Mouse (Mus musculus): Measurements from ENCODE around the gene Olfr551. TPM values are rescaled to one million over a fixed set of nuclear protein-coding genes. Genes with fewer than 3 reads are reported as not detected.

Gene Olfr551
- polyA plus RNA-seq, 1 experiment from 2014 or later: not detected

DNA sequence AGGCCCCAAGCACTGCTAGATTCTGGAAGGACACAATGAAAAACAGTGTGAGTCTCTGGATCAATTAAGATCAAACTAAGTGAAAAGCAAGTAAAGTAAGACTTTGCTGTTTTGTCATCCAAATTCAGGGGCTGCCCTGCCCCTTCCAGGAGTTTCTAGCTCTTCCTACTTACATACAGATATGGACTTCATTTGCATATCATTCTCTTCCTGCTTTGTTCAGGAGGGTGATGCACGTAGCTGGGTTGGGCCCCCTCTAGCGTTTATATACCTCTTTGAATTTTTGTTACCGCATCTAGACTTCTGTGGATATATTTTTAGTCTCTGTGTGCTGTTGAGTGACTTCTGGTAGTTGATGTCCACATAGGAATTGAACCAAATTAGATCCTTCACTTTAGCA is 50.4 kb downstream of the Olfr551 start:
- H3K79me2 ChIP-seq (ENCODE audit: inconsistent target): no peaks in the 10 kb centered on the region
- no peaks in the 10 kb centered on the region for H3K36me3 ChIP-seq (ENCODE audit: inconsistent target)
- H3K4me3 ChIP-seq (ENCODE audit: inconsistent target): no peak overlapping the region
- 84% methylated on average over 3 of the region's 3 CpGs for WGBS (ENCODE audit: missing documents)
- H3K27ac ChIP-seq: no peak overlapping the region

DNA sequence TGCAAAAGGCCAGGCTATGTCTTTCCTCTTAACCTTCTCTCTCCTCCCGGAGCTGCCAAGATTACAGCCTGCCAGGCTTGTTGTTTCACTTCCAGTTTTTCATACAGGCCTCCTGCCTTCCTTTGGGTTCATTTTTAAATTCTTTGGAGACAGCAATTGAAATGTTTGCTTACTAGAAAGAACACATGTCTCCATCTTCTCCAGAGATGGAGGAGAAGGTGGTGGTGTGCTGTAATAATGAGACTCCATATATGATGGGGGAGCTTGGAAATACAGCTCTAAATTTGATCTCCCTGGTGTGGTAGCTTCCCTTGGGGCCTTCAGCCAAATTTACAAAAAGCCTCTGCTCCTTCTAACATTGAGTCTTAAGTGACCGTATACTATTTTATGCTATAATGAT is 51.1 kb downstream of the Olfr551 start, which contains the start of gene Olfr548-ps1:
Gene Olfr548-ps1 (plus strand): TSS at position 301 of the 400 bp plus-strand sequence.
- WGBS (ENCODE audit: missing documents): 57% methylated on average over 2 of the region's 2 CpGs
- H3K4me3 ChIP-seq (ENCODE audit: inconsistent target): no peak within 1 kb of the TSS
- H3K36me3 ChIP-seq (ENCODE audit: inconsistent target): no peaks in the 10 kb centered on the region
- no peaks in the 10 kb centered on the region for H3K79me2 ChIP-seq (ENCODE audit: inconsistent target)
- H3K27ac ChIP-seq: no peak within 1 kb of the TSS

DNA sequence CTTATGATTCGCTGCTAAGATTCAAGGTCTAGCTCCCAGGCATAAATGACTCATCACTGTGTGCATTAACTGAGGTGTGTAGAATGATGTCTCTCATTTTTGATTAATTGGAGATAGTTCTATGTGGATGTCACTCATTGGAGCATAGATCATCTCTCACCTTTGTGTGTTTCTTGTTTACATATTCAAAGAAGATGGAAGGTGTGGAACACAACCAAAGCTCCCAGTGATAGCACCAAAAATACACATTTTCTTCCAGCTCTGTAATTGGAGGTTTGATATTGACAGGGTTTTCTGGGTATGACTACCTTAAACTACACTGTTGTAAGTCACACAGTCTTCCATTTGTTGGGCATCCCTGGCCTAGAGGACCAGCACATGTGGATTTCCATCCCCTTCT is 57.2 kb downstream of the Olfr551 start, which contains the start of gene Olfr547:
Gene Olfr547 (plus strand): TSS at position 301 of the 400 bp plus-strand sequence.
- H3K79me2 ChIP-seq (ENCODE audit: inconsistent target): no peaks in the 10 kb centered on the region
- H3K27ac ChIP-seq: no peak within 1 kb of the TSS
- no peak within 1 kb of the TSS for H3K4me3 ChIP-seq (ENCODE audit: inconsistent target)
- H3K36me3 ChIP-seq (ENCODE audit: inconsistent target): no peaks in the 10 kb centered on the region
- 100% methylated on average over 1 of the region's 1 CpGs for WGBS (ENCODE audit: missing documents)

Other genes starting within 250 kb of the Olfr551 start
- 17.3 to 71.9 TPM (median 64.3 TPM) in 3 replicates for gene Rrm1, start 150.2 kb downstream of the Olfr551 start, polyA plus RNA-seq (2018)
- not detected in 3 replicates for gene Olfr543, start 110.2 kb downstream of the Olfr551 start, polyA plus RNA-seq (2018)
- not detected in 3 replicates for gene Olfr544, start 103.6 kb downstream of the Olfr551 start, polyA plus RNA-seq (2018)
- gene Olfr545, start 92.3 kb downstream of the Olfr551 start, polyA plus RNA-seq (2018): not detected in 3 replicates
- gene Olfr547, start 57.1 kb downstream of the Olfr551 start, polyA plus RNA-seq (2018): not detected in 3 replicates
- gene Olfr548-ps1, start 51.0 kb downstream of the Olfr551 start, polyA plus RNA-seq (2018): not detected in 3 replicates
- not detected in 3 replicates for gene Olfr549, start 42.0 kb downstream of the Olfr551 start, polyA plus RNA-seq (2018)
- 31.3 to 44.4 TPM (median 44.4 TPM) in 3 replicates for gene Trim21, start 26.4 kb downstream of the Olfr551 start, polyA plus RNA-seq (2018)
- gene Olfr550, start 20.4 kb downstream of the Olfr551 start, polyA plus RNA-seq (2018): not detected in 3 replicates
- gene Olfr552, start 5.9 kb upstream of the Olfr551 start, polyA plus RNA-seq (2018): not detected in 3 replicates
- not detected in 3 replicates for gene Olfr553, start 26.3 kb upstream of the Olfr551 start, polyA plus RNA-seq (2018)
- gene Olfr554, start 46.5 kb upstream of the Olfr551 start, polyA plus RNA-seq (2018): not detected in 3 replicates
- gene Olfr555, start 66.9 kb upstream of the Olfr551 start, polyA plus RNA-seq (2018): not detected in 3 replicates
- not detected in 3 replicates for gene Olfr556, start 73.0 kb upstream of the Olfr551 start, polyA plus RNA-seq (2018)
- 2.3 to 3.3 TPM (median 2.8 TPM) in 3 replicates for gene Trim68, start 95.4 kb upstream of the Olfr551 start, polyA plus RNA-seq (2018)
- not detected in 3 replicates for gene Olfr557, start 104.0 kb upstream of the Olfr551 start, polyA plus RNA-seq (2018)
- not detected in 3 replicates for gene Olfr558, start 110.3 kb upstream of the Olfr551 start, polyA plus RNA-seq (2018)
- not detected in 3 replicates for gene Olfr33, start 127.2 kb upstream of the Olfr551 start, polyA plus RNA-seq (2018)
- gene Olfr559, start 135.6 kb upstream of the Olfr551 start, polyA plus RNA-seq (2018): not detected in 3 replicates
- not detected in 3 replicates for gene Olfr560, start 167.5 kb upstream of the Olfr551 start, polyA plus RNA-seq (2018)
- gene Olfr78, start 167.6 kb upstream of the Olfr551 start, polyA plus RNA-seq (2018): not detected in 3 replicates
- gene Olfr561, start 179.3 kb upstream of the Olfr551 start, polyA plus RNA-seq (2018): not detected in 3 replicates
- not detected in 3 replicates for gene Olfr564, start 211.6 kb upstream of the Olfr551 start, polyA plus RNA-seq (2018)